Mouse (Mus musculus) limb, embryonic 10.5 days (tissue): ENCODE results near the gene Slc10a4. TPM values are rescaled to one million over a fixed set of nuclear protein-coding genes. Genes with fewer than 3 reads are reported as not detected.
"Not testable (repeated sequence)": the region's sequence is repeated elsewhere in the genome, so short reads cannot be mapped to it uniquely, and the experiment has no call there.

Source experiments
- DNase-seq: peaks from one replicate; pipeline ENCODE4 v3.0.0-alpha.2; 2017; ENCODE audit warnings: low spot score
- H3K27ac ChIP-seq: fragments of 300-500 bp; sonication (generic); 2 replicates; pipeline ENCODE4 v1.5.1; 2016; ENCODE audit warnings: mild to moderate bottlenecking
- H3K27me3 ChIP-seq: fragments of 300-500 bp; sonication (generic); 2 replicates; pipeline ENCODE4 v1.6.1; 2016; ENCODE audit warnings: low read depth, mild to moderate bottlenecking; ENCODE audit not compliant: poor library complexity, severe bottlenecking
- H3K36me3 ChIP-seq: fragments of 300-500 bp; sonication (generic); 2 replicates; pipeline ENCODE4 v1.6.1; 2016; ENCODE audit warnings: mild to moderate bottlenecking, moderate library complexity
- H3K4me1 ChIP-seq: fragments of 300-500 bp; sonication (generic); 2 replicates; pipeline ENCODE4 v1.6.1; 2016
- H3K4me3 ChIP-seq: fragments of 300-500 bp; sonication (generic); 2 replicates; pipeline ENCODE4 v1.5.1; 2016; ENCODE audit warnings: mild to moderate bottlenecking, moderate library complexity
- H3K9me3 ChIP-seq: fragments of 300-500 bp; sonication (generic); replicated peaks from 2 replicates; pipeline ENCODE4 v1.6.1; 2016; ENCODE audit warnings: mild to moderate bottlenecking
- WGBS: fragments of 180-500 bp; shearing (Covaris S2); methylation state at CpG from one replicate; pipeline ENCODE4 v1.1.7; 2016; 5-methylcytosine and 5-hydroxymethylcytosine counted together
- polyA plus RNA-seq: library from polyadenylated mRNA; unstranded; fragments of >200 nt; fragmentation: Nextera tagmentation; extraction: Ambion mirVana; gene quantifications from 2 replicates; pipeline ENCODE4 v1.2.1, GENCODE M21; 2016

Gene Slc10a4
- polyA plus RNA-seq, 1 experiment from 2014 or later = 0.79 TPM

DNA sequence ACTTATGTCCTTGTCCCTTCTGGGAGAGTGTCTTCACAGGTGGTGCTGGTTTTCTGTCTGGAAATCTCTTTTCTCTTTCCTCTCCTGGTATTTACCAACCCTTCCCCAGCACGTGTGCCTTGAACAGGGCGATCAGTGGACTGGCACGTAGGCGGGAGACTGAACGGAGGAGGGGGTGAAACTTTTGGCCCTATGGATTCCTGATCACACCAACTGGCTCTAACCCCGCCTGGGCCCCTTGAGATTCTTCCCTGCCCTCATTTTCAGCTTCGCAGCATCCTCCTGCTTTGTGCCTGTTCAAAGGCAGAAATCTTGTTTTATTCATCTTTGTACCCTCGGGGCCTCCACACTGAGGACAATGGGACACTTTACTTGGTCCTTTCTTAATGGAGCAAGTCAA is 12.3 kb upstream of the Slc10a4 start:
- Histone ChIP-seq H3K4me3 (no peak overlapping the region), H3K36me3 (no peaks in the 10 kb centered on the region), H3K4me1 (peaks cover 18% of the 10 kb centered on the region), H3K27ac (no peak overlapping the region), H3K27me3 (no peaks in the 10 kb centered on the region), H3K9me3 (no peaks in the 10 kb centered on the region)
- 71% methylated on average over 8 of the region's 8 CpGs for WGBS
- no peak for DNase-seq

GRCm38 (mm10) chr5:72994928-72995327 is 11.8 kb upstream of the Slc10a4 start:
- H3K36me3 ChIP-seq = no peaks in the 10 kb centered on the region
- H3K4me1 ChIP-seq = peaks cover 16% of the 10 kb centered on the region
- no peaks in the 10 kb centered on the region for H3K27me3 ChIP-seq
- H3K4me3 ChIP-seq = no peak overlapping the region
- WGBS = 76% methylated on average over 2 of the region's 2 CpGs
- H3K9me3 ChIP-seq = no peaks in the 10 kb centered on the region
- no peak overlapping the region for H3K27ac ChIP-seq
- DNase-seq = no peak

- Histone ChIP-seq H3K4me1 (peaks cover 11% of the 10 kb centered on the region), H3K36me3 (no peaks in the 10 kb centered on the region), H3K4me3 (no peak overlapping the region), H3K27me3 (no peaks in the 10 kb centered on the region), H3K27ac (no peak overlapping the region), H3K9me3 (no peaks in the 10 kb centered on the region)
- DNase-seq = no peak
- 54% methylated on average over 10 of the region's 10 CpGs for WGBS
Measured at GRCm38 (mm10) chr5:72995379-72995778, 11.3 kb upstream of the Slc10a4 start.

DNA sequence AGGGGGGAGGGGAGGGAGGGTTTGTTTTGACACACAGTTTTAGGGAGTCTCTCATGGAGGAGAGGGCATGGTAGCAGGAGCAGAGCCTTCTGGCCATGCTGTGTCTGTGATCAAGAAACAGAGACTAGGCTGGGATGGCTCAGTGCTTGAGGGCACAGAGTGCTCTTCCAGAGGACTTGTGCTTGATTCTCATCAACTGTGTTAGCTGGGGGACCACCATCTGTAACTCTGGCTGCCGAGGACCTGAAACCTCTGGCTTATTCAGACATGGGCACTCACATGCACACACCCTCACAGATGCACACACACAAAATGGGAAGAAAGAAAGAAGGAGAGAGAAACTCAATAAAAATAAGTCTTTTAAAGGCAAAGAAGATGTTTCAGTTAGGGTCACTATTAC is 8.1 kb upstream of the Slc10a4 start:
- H3K36me3 ChIP-seq, H3K4me1 ChIP-seq, H3K27me3 ChIP-seq, H3K27ac ChIP-seq, H3K4me3 ChIP-seq, DNase-seq, H3K9me3 ChIP-seq: not testable (repeated sequence)
- 92% methylated on average over 1 of the region's 1 CpGs for WGBS

DNA sequence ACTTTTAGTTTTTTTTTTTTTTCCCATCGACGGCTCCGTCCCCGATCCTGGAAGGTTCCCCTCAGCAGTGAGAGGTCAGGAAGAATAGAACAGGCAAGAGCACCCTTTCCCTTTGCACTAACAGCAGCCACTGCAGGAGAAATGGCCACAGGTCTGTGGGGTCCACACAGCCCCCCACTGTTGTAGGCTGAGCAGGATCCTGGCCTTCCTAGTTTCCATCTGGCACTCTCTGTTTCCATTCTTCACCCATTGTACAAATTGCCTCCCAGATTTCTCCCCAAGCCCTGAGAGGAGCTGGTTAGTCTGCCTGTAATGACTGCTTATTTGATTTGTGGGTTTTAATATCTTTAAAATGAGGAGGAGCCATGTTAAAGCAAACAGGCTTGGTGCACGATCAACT is 2.6 kb upstream of the Slc10a4 start:
- Histone ChIP-seq H3K4me3 (no peak overlapping the region), H3K4me1 (peaks cover 10% of the 10 kb centered on the region), H3K27me3 (peaks cover 46% of the 10 kb centered on the region), H3K27ac (no peak overlapping the region), H3K9me3 (no peaks in the 10 kb centered on the region), H3K36me3 (no peaks in the 10 kb centered on the region)
- 85% methylated on average over 5 of the region's 5 CpGs for WGBS
- no peak for DNase-seq

GRCm38 (mm10) chr5:73007582-73007959 is 888 bp downstream of the Slc10a4 start:
- H3K4me1 ChIP-seq = peaks cover 10% of the 10 kb centered on the region
- no peaks in the 10 kb centered on the region for H3K9me3 ChIP-seq
- 43% methylated on average over 5 of the region's 5 CpGs for WGBS
- DNase-seq = no peak
- H3K4me3 ChIP-seq = peak overlapping the region; percentile 50; the same call in 1 of the 2 replicates
- peaks cover 62% of the 10 kb centered on the region for H3K27me3 ChIP-seq
- no peaks in the 10 kb centered on the region for H3K36me3 ChIP-seq
- H3K27ac ChIP-seq = no peak overlapping the region

DNA sequence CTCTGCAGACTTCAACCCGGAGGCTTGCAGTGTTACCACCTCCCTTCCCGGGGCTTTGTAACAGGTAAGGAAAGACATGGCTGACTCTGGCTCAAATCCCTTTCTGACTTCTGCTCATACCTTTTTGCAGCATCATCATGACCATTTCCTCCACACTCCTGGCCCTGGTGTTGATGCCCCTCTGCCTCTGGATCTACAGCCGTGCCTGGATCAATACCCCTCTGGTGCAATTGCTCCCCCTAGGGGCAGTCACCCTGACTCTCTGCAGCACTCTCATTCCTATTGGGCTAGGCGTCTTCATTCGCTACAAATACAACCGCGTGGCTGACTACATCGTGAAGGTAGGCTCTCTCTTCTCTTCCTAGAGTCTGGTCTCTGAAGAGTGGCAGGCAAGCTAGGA is 1.5 kb downstream of the Slc10a4 start:
- H3K27ac ChIP-seq, H3K4me3 ChIP-seq, H3K9me3 ChIP-seq, DNase-seq, H3K36me3 ChIP-seq: not testable (repeated sequence)
- H3K4me1 ChIP-seq = peaks cover 13% of the 10 kb centered on the region
- peaks cover 69% of the 10 kb centered on the region for H3K27me3 ChIP-seq
- WGBS = 49% methylated on average over 8 of the region's 8 CpGs

DNA sequence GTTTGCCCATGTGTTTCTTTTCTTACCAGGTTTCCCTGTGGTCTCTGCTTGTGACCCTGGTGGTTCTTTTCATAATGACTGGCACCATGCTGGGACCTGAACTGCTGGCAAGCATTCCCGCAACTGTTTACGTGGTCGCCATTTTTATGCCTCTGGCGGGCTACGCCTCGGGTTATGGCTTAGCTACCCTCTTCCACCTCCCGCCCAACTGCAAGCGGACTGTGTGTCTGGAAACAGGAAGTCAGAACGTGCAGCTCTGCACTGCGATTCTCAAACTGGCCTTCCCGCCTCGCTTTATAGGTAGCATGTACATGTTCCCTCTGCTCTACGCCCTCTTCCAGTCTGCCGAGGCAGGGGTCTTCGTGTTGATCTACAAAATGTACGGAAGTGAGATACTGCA is 5.1 kb downstream of the Slc10a4 start:
- H3K36me3 ChIP-seq, H3K9me3 ChIP-seq, H3K4me3 ChIP-seq, DNase-seq, H3K27ac ChIP-seq: not testable (repeated sequence)
- Histone ChIP-seq H3K27me3 (peaks cover 66% of the 10 kb centered on the region), H3K4me1 (peaks cover 27% of the 10 kb centered on the region)
- WGBS = 90% methylated on average over 16 of the region's 16 CpGs

DNA sequence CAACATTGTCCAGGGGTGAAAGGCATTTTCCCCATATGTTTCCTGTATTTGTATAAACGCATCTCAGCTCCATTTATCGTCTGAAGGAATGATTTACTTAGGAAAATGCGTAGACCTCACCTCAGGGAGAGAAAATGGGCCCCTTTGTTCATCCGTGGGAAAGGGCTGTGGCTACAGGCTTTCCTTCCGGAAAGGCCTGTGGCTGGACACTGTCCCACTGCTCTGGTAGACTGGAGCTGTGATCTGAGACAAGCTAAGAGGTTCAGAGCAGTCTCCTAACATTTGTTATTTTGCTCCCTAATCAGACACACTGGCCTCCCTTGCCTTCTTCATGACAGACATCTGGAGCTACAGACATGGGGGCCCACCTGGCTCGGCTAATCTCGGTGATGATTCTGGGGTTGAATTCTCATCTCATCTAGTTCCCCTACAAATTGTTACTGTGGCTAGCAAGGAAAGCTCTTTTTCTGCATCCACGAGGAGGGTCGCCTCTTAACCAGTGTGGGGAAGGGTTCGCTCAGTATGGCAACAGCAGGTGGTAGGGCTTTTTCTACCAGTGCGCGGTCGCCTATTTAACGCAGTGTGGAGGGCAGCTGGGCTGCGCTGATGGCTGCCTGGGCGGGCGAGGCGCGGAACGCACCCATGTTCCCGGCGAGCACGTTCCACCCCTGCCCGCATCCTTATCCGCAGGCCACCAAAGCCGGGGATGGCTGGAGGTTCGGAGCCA is 6.4 kb downstream of the Slc10a4 start:
- H3K27me3 ChIP-seq = peaks cover 59% of the 10 kb centered on the region
- 20% methylated on average over 27 of the region's 27 CpGs for WGBS
- H3K9me3 ChIP-seq = not testable (repeated sequence)

GRCm38 (mm10) chr5:73013611-73014287 is 7.1 kb downstream of the Slc10a4 start:
- peak; percentile 64 for DNase-seq
- Histone ChIP-seq H3K4me1 (peaks cover 28% of the 10 kb centered on the region), H3K4me3 (peak overlapping the region; percentile 48), H3K27me3 (peaks cover 55% of the 10 kb centered on the region), H3K27ac (0 out of 2 replicates have a peak overlapping the region, but pooled peaks have one; percentile 20)
- H3K36me3 ChIP-seq, H3K9me3 ChIP-seq: not testable (repeated sequence)
- 2% methylated on average over 61 of the region's 65 CpGs for WGBS

More for the DNA sequence above, 6.4 kb downstream of the Slc10a4 start:
- H3K36me3 ChIP-seq, DNase-seq, H3K27ac ChIP-seq: not testable (repeated sequence)
- peak overlapping the region; percentile 48 for H3K4me3 ChIP-seq
- peaks cover 28% of the 10 kb centered on the region for H3K4me1 ChIP-seq

- DNase-seq = no peak
- Histone ChIP-seq H3K36me3 (no peaks in the 10 kb centered on the region), H3K4me1 (peaks cover 28% of the 10 kb centered on the region), H3K4me3 (no peak overlapping the region), H3K27ac (no peak overlapping the region), H3K9me3 (no peaks in the 10 kb centered on the region), H3K27me3 (peaks cover 49% of the 10 kb centered on the region)
- WGBS = 58% methylated on average over 9 of the region's 9 CpGs
Measured at GRCm38 (mm10) chr5:73014745-73015144, 8.1 kb downstream of the Slc10a4 start.

DNA sequence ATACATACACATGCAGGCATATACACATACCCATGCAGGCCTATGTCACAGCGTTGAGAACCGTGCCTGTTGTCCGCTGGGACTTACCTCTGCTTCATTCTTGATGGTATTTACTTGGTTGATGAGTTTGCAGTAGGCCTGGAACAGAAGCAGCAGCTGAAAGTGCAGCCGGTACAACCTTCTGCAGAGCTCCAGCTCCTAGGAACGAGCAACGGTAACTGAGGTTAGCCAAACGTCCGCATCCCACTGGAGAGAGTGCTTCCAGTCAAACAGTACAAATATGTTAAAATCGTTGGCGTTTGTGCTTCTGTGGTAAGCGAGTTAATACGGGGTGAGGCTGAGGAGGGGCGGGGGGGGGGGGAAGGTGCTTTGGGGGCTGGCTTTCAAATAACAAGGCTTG is 17.1 kb downstream of the Slc10a4 start:
- no peaks in the 10 kb centered on the region for H3K4me1 ChIP-seq
- 94% methylated on average over 13 of the region's 13 CpGs for WGBS
- H3K36me3 ChIP-seq = peaks cover 51% of the 10 kb centered on the region
- H3K27ac ChIP-seq = no peak overlapping the region
- no peak for DNase-seq
- H3K4me3 ChIP-seq = no peak overlapping the region
- no peaks in the 10 kb centered on the region for H3K27me3 ChIP-seq
- H3K9me3 ChIP-seq = no peaks in the 10 kb centered on the region

GRCm38 (mm10) chr5:73028646-73029045 is 22.0 kb downstream of the Slc10a4 start:
- Histone ChIP-seq H3K36me3 (peaks cover 76% of the 10 kb centered on the region), H3K27me3 (no peaks in the 10 kb centered on the region), H3K4me1 (0 out of 2 replicates have a peak, but pooled peaks cover 4% of the 10 kb centered on the region), H3K4me3 (no peak overlapping the region), H3K9me3 (no peaks in the 10 kb centered on the region), H3K27ac (no peak overlapping the region)
- no peak for DNase-seq
- 85% methylated on average over 13 of the region's 13 CpGs for WGBS
